Mouse (Mus musculus) heart, embryonic 11.5 days (tissue): ENCODE data around the gene Scn8a. TPM values are rescaled to one million over a fixed set of nuclear protein-coding genes. Genes with fewer than 3 reads are reported as not detected.
"Not testable (repeated sequence)": the region's sequence is repeated elsewhere in the genome, so short reads cannot be mapped to it uniquely, and the experiment has no call there.

ENCODE experiments used
- ATAC-seq: fragments of 200-750 bp; cut with Nextera tagmentation; replicated peaks from 2 replicates; pipeline ENCODE4 v1.8.0; 2017; ENCODE audit warnings: moderate library complexity; ENCODE audit not compliant: insufficient number of reproducible peaks, low FRiP score, low TSS enrichment
- H3K27ac ChIP-seq: fragments of 300-500 bp; sonication (generic); 2 replicates; pipeline ENCODE4 v1.5.1; 2014; ENCODE audit warnings: mild to moderate bottlenecking, low read depth, low read length
- H3K27me3 ChIP-seq: fragments of 300-500 bp; sonication (generic); 2 replicates; pipeline ENCODE4 v1.6.1; 2014; ENCODE audit warnings: mild to moderate bottlenecking, low read length, mixed read lengths; ENCODE audit not compliant: control insufficient read depth, insufficient read depth
- H3K36me3 ChIP-seq: fragments of 300-500 bp; sonication (generic); 2 replicates; pipeline ENCODE4 v1.6.1; 2014; ENCODE audit warnings: mild to moderate bottlenecking, low read length, moderate library complexity, mixed read lengths; ENCODE audit not compliant: control insufficient read depth, insufficient read depth
- H3K4me1 ChIP-seq: fragments of 300-500 bp; sonication (generic); 2 replicates; pipeline ENCODE4 v1.6.1; 2014; ENCODE audit warnings: low read length; ENCODE audit not compliant: control insufficient read depth, insufficient read depth
- H3K4me2 ChIP-seq: fragments of 300-500 bp; sonication (generic); 2 replicates; pipeline ENCODE4 v1.6.1; 2014; ENCODE audit warnings: mild to moderate bottlenecking, moderate library complexity
- H3K4me3 ChIP-seq: fragments of 300-500 bp; sonication (generic); 2 replicates; pipeline ENCODE4 v1.5.1; 2014; ENCODE audit warnings: low read depth, low read length
- H3K9ac ChIP-seq: fragments of 300-500 bp; sonication (generic); 2 replicates; pipeline ENCODE4 v1.6.1; 2014; ENCODE audit warnings: mild to moderate bottlenecking, low read depth, low read length, moderate library complexity
- H3K9me3 ChIP-seq: fragments of 300-500 bp; sonication (generic); replicated peaks from 2 replicates; pipeline ENCODE4 v1.6.1; 2016; ENCODE audit warnings: low read length; ENCODE audit not compliant: control insufficient read depth
- WGBS: fragments of 180-500 bp; shearing (Covaris S2); extraction: QIAGEN DNeasy Blood & Tissue Kit; methylation state at CpG from one replicate; pipeline ENCODE4 v1.1.7; 2014; ENCODE audit not compliant: insufficient replicate concordance; 5-methylcytosine and 5-hydroxymethylcytosine counted together
- polyA plus RNA-seq: library from polyadenylated mRNA; unstranded; fragments of >200 nt; fragmentation: Nextera tagmentation; extraction: Ambion mirVana; gene quantifications from 2 replicates; pipeline ENCODE4 v1.2.1, GENCODE M21; 2014

Scn8a gene
- 0.96 and 1.2 TPM in 2 replicates for polyA plus RNA-seq

GRCm38 (mm10) chr15:100869558-100869957 is at the start of gene Scn8a:
Gene Scn8a (plus strand): TSS chr15:100869858.
- H3K27me3 ChIP-seq = peaks cover 50% of the 10 kb centered on the region
- peak within 1 kb of the TSS; percentile 59 for H3K4me3 ChIP-seq
- no peak for ATAC-seq
- H3K4me1 ChIP-seq = no peaks in the 10 kb centered on the region
- H3K9ac ChIP-seq = no peak within 1 kb of the TSS
- peak within 1 kb of the TSS; percentile 78 for H3K4me2 ChIP-seq
- H3K9me3 ChIP-seq = no peaks in the 10 kb centered on the region; the same call in 1 of the 2 replicates
- no peaks in the 10 kb centered on the region for H3K36me3 ChIP-seq
- no peak within 1 kb of the TSS for H3K27ac ChIP-seq
- WGBS = 75% methylated on average over 7 of the region's 7 CpGs

DNA sequence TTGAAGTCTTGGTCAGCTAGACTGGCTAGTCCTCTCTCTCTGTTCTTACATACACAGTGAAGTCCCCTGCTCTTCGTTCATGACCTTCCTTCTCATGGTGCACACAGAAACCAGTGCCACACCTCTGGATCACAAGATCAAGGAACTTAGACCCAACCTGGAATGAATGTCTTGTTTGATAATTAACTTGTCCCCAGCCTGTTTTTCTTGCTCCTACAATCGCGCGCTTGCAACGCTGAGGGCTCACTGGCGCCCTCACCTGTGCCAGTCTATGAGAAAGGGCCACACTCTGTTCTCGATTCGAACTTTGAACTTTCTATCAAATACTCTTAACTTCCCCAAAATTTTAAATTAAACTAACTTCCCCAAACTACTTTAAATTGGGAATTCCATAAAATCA is 47.8 kb upstream of the Scn8a start:
- no peaks in the 10 kb centered on the region for H3K4me1 ChIP-seq
- H3K27ac ChIP-seq = no peak overlapping the region
- H3K4me2 ChIP-seq = no peak overlapping the region
- ATAC-seq = no peak
- H3K4me3 ChIP-seq = no peak overlapping the region
- H3K27me3 ChIP-seq = peaks cover 32% of the 10 kb centered on the region
- H3K36me3 ChIP-seq = no peaks in the 10 kb centered on the region
- 53% methylated on average over 8 of the region's 8 CpGs for WGBS
- H3K9ac ChIP-seq = no peak overlapping the region
- H3K9me3 ChIP-seq = no peaks in the 10 kb centered on the region

DNA sequence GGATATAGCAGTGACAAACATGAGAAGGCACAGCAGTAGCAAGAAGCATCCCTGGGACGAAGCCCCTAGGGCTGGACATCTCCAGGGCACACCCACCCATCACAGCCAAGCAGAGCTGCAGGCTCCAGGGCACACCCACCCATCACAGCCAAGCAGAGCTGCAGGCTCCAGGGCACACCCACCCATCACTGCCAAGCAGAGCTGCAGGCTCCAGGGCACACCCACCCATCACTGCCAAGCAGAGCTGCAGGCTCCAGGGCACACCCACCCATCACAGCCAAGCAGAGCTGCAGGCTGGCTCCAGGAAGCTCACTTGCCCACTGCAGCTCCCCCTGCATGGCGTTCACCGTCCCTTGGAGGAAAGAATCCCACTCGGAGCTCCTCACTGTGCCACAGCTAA is 47.3 kb upstream of the Scn8a start:
- ATAC-seq, H3K4me1 ChIP-seq, H3K36me3 ChIP-seq, H3K9ac ChIP-seq, H3K27ac ChIP-seq, H3K4me2 ChIP-seq, H3K9me3 ChIP-seq, H3K4me3 ChIP-seq: not testable (repeated sequence)
- WGBS = 77% methylated on average over 4 of the region's 4 CpGs
- peaks cover 32% of the 10 kb centered on the region for H3K27me3 ChIP-seq

- no peak for ATAC-seq
- Histone ChIP-seq H3K4me2 (peak overlapping the region; percentile 8; the same call in 1 of the 2 replicates), H3K27me3 (peaks cover 35% of the 10 kb centered on the region), H3K36me3 (no peaks in the 10 kb centered on the region), H3K4me1 (no peaks in the 10 kb centered on the region), H3K9me3 (no peaks in the 10 kb centered on the region), H3K27ac (no peak overlapping the region), H3K9ac (no peak overlapping the region), H3K4me3 (no peak overlapping the region)
- 19% methylated on average over 26 of the region's 26 CpGs for WGBS
These were observed 44.3 kb upstream of the Scn8a start for GRCm38 (mm10) chr15:100825249-100825856.

GRCm38 (mm10) chr15:100826076-100826475 is 43.6 kb upstream of the Scn8a start:
- Histone ChIP-seq H3K4me3 (no peak overlapping the region), H3K36me3 (no peaks in the 10 kb centered on the region), H3K9ac (no peak overlapping the region), H3K27ac (no peak overlapping the region), H3K9me3 (no peaks in the 10 kb centered on the region; the same call in 1 of the 2 replicates), H3K27me3 (peaks cover 35% of the 10 kb centered on the region), H3K4me2 (no peak overlapping the region), H3K4me1 (no peaks in the 10 kb centered on the region)
- WGBS = 79% methylated on average over 8 of the region's 8 CpGs
- ATAC-seq = no peak

DNA sequence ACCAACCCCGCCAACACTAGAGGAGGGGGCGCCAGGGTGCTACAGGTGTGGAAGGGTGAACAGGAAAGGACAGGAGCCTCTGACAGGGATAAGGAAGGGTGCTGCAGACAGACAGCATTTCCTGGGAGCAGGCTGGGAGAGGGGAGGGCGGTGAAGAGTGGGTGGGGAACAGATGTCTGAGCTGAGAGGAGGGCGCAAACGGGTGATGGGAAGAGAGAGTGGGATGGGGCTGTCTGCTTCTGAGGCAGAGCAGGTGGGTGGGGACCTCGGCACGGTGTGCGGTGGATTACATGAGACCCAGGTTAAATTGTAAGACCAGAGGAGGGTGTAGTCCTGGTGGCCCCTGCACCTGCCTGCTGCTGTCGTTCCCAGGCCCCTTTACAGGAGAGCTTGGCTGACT is 39.9 kb upstream of the Scn8a start:
- Histone ChIP-seq H3K27ac (no peak overlapping the region), H3K36me3 (no peaks in the 10 kb centered on the region), H3K9me3 (no peaks in the 10 kb centered on the region; the same call in 1 of the 2 replicates), H3K4me3 (no peak overlapping the region), H3K9ac (no peak overlapping the region), H3K4me1 (no peaks in the 10 kb centered on the region), H3K27me3 (peaks cover 29% of the 10 kb centered on the region), H3K4me2 (no peak overlapping the region)
- no peak for ATAC-seq
- 77% methylated on average over 9 of the region's 9 CpGs for WGBS

- H3K9me3 ChIP-seq = no peaks in the 10 kb centered on the region; the same call in 1 of the 2 replicates
- H3K4me2 ChIP-seq = no peak overlapping the region
- no peaks in the 10 kb centered on the region for H3K36me3 ChIP-seq
- 50% methylated on average over 6 of the region's 6 CpGs for WGBS
- peaks cover 20% of the 10 kb centered on the region for H3K27me3 ChIP-seq
- ATAC-seq = no peak
- no peak overlapping the region for H3K9ac ChIP-seq
- H3K4me3 ChIP-seq = no peak overlapping the region
- no peak overlapping the region for H3K27ac ChIP-seq
- H3K4me1 ChIP-seq = no peaks in the 10 kb centered on the region
These were observed 39.0 kb upstream of the Scn8a start for GRCm38 (mm10) chr15:100830682-100831081.

DNA sequence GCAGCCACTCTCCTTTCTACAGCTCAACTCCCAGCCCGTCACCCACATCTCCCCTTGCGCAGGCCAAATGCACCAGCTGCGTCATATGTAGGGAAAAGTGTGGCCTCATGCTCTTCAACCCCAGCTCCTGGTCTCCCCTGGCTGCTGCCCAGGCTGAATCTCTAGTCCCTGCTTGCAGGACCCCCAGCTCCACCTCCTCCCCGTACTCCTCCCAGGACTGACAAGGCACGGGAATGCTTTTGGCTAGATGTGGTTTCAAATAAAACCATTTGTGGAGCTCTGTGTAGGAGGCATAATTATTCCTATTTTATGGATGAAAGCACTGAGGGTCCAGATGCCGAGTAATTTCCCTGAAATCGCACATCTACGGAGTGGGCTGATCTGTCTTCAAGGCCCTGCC is 37.5 kb upstream of the Scn8a start:
- Histone ChIP-seq H3K9me3 (no peaks in the 10 kb centered on the region; the same call in 1 of the 2 replicates), H3K4me3 (no peak overlapping the region), H3K4me2 (no peak overlapping the region), H3K4me1 (no peaks in the 10 kb centered on the region), H3K9ac (no peak overlapping the region), H3K27ac (no peak overlapping the region), H3K36me3 (no peaks in the 10 kb centered on the region), H3K27me3 (peaks cover 15% of the 10 kb centered on the region)
- ATAC-seq = no peak
- 87% methylated on average over 8 of the region's 8 CpGs for WGBS

DNA sequence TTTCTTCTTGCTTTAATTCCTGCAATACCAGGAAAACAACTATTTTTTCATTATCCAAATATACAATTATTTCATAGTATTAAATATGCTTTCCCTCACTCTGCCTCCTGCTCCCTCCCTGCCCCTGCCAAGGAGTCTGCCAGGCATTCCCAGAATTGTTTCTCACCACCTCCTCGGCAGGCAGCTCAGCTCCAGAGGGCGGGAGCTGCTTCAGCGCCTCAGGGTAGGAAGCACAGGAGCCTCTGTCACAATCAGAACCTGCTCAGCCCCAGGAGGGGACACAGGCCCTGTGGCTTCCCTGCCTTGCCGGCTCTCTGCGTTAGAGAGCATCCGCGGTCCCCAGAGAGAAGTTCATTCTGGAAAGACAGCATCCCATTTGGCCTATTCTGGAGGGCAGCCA is 36.9 kb upstream of the Scn8a start:
- 25% methylated on average over 7 of the region's 7 CpGs for WGBS
- Histone ChIP-seq H3K36me3 (no peaks in the 10 kb centered on the region), H3K4me3 (no peak overlapping the region), H3K4me2 (no peak overlapping the region), H3K27me3 (peaks cover 15% of the 10 kb centered on the region), H3K4me1 (no peaks in the 10 kb centered on the region), H3K9ac (no peak overlapping the region), H3K27ac (no peak overlapping the region), H3K9me3 (no peaks in the 10 kb centered on the region; the same call in 1 of the 2 replicates)
- ATAC-seq = no peak
